ENCODE assay signal across 20 mouse cellular contexts in the genomic region with DNA sequence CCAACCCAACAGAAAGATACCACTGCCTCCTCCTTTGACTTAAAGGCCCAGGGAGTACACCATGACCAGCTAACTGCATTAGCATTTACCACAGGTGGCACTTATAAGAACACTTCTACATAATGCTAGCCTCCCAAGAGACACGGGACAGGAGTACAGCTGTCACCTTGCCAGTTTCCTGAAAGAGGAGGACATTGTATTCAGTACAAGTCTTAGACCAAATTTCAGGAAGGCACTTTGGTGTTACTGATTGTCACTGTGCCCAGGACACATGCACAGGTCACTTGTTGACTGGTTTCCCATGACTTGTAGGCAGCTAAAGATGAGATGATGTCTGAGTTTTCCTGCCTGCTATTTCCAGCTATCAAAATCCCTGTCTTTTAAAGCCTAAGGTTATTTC. TPM values are rescaled to one million over a fixed set of nuclear protein-coding genes. Genes with fewer than 3 reads are reported as not detected.
DNase-seq lines count a peak whose midpoint lies in the region; TF ChIP-seq lines count a peak whose summit lies in the region.
"Had no signal": no experiment of that assay in that cellular context is flagged by ENCODE, and none has a peak within 500 bp of the region (broad histone marks: within the 10 kb centered on the region; RNA-seq: fewer than 3 reads in every experiment).

No protein-coding gene starts in this region.

- intact Hi-C loops in gastrocnemius, adult 2 months (cut with DNase I), result no loop called here
- intact Hi-C loops in gastrocnemius, postnatal 36 days (cut with DNase I), result no loop called here
- intact Hi-C loops in heart, postnatal 14 days (cut with DNase I), result no loop called here

- no peak for TF ChIP-seq CTCF in gastrocnemius, adult 2 months (IDR thresholded peaks at IDR 0.05)

- peak overlapping the region; percentile 60 for H3K27ac ChIP-seq in gastrocnemius, adult 2 months
- H3K27ac ChIP-seq: embryonic facial prominence, embryonic 15.5 days; forebrain, embryonic 10.5 days; hindbrain, embryonic 10.5 days; hindbrain, embryonic 14.5 days; intestine, embryonic 15.5 days had no signal

- DNase-seq in gastrocnemius, adult 2 months, result no peak
- no peak for DNase-seq in gastrocnemius, postnatal 36 days
- peak; percentile 49 for DNase-seq in heart, adult 8-10 months (ENCODE audit: low spot score)
- DNase-seq in heart, postnatal 14 days, result no peak
- DNase-seq in kidney, adult 9 months, result peak; percentile 22
- no peak for DNase-seq in kidney, postnatal 10 days
- DNase-seq in lung, postnatal 36 days, result peak; percentile 9
- DNase-seq in lung, postnatal 4 days, result no peak
- DNase-seq: adrenal gland, postnatal 14 days; cerebellum, adult 11-12 months; cerebellum, adult 9-10 months; cerebellum, postnatal 25 days; gastrocnemius, postnatal 10 days; kidney, adult 18-20 months had no signal

- H3K4me3 ChIP-seq in gastrocnemius, adult 2 months, result no peak overlapping the region
- H3K4me3 ChIP-seq: embryonic facial prominence, embryonic 15.5 days; erythroblast, embryonic 14.5 days; forebrain, embryonic 10.5 days; hindbrain, embryonic 10.5 days; intestine, embryonic 15.5 days had no signal

RNA-seq across cellular contexts. Expression of gene Phf12, which starts 13.0 kb away (rescaled TPM):
- 10 to 100 TPM; 15.0 to 15.8 TPM for total RNA-seq in gastrocnemius, adult 2 months (2021)
- total RNA-seq in gastrocnemius, postnatal 36 days (2021), result 10 to 100 TPM; 10.7 to 14.1 TPM
- 10 to 100 TPM; 24.8 to 27.5 (median 26.0) TPM for total RNA-seq in heart, adult 8-10 months (2022)
- total RNA-seq in heart, postnatal 14 days (2021), result 10 to 100 TPM; 28.6 to 34.9 TPM

RNA-seq across cellular contexts. Expression of gene Dhrs13, which starts 36.5 kb away (rescaled TPM):
- 1 to 10 TPM in 1 of 2 experiments, under 1 TPM in 1; 0.74 to 1.1 TPM for total RNA-seq in gastrocnemius, adult 2 months (2021)
- total RNA-seq in gastrocnemius, postnatal 36 days (2021), result 1 to 10 TPM in 1 of 2 experiments, under 1 TPM in 1; 0.94 to 1.9 TPM
- 1 to 10 TPM; 2.8 to 5.1 (median 4.2) TPM for total RNA-seq in heart, adult 8-10 months (2022)
- total RNA-seq in heart, postnatal 14 days (2021), result 1 to 10 TPM; 3.8 to 3.9 TPM

RNA-seq across cellular contexts. Expression of gene Flot2, which starts 42.2 kb away (rescaled TPM):
- total RNA-seq in gastrocnemius, adult 2 months (2021), result 10 to 100 TPM; 46.0 to 49.8 TPM
- total RNA-seq in gastrocnemius, postnatal 36 days (2021), result 10 to 100 TPM; 51.7 to 55.6 TPM
- total RNA-seq in heart, adult 8-10 months (2022), result 10 to 100 TPM; 53.5 to 62.6 (median 56.4) TPM
- total RNA-seq in heart, postnatal 14 days (2021), result 10 to 100 TPM; 66.2 to 69.1 TPM

Comparison
In these comparisons a context has a peak if more than half of its experiments do, and no peak if none do; other contexts are left out.
1. DNase-seq: peak in heart, adult 8-10 months (single experiment), kidney, adult 9 months (single experiment) and lung, postnatal 36 days (single experiment); none in gastrocnemius, adult 2 months (single experiment), gastrocnemius, postnatal 36 days (0 of 2), heart, postnatal 14 days (0 of 2), kidney, postnatal 10 days (single experiment) and lung, postnatal 4 days (0 of 2).